Mouse (Mus musculus) retina, postnatal 1 day (tissue): ENCODE data around the gene Ankrd33.
"Not testable (repeated sequence)": the region's sequence is repeated elsewhere in the genome, so short reads cannot be mapped to it uniquely, and the experiment has no call there.

ENCODE experiments used
- DNase-seq: peaks from one replicate; pipeline ENCODE4 v3.0.0-alpha.2; 2012

Gene Ankrd33

GRCm38 (mm10) chr15:101088291-101088690 is 27.3 kb upstream of the Ankrd33 start:
- DNase-seq, result no peak

GRCm38 (mm10) chr15:101091551-101091950 is 24.0 kb upstream of the Ankrd33 start:
- no peak for DNase-seq

- DNase-seq, result peak; percentile 82
Observed at GRCm38 (mm10) chr15:101092121-101092828, 23.3 kb upstream of the Ankrd33 start.

GRCm38 (mm10) chr15:101092829-101093648 is 22.5 kb upstream of the Ankrd33 start:
- DNase-seq, result peak; percentile 95

DNA sequence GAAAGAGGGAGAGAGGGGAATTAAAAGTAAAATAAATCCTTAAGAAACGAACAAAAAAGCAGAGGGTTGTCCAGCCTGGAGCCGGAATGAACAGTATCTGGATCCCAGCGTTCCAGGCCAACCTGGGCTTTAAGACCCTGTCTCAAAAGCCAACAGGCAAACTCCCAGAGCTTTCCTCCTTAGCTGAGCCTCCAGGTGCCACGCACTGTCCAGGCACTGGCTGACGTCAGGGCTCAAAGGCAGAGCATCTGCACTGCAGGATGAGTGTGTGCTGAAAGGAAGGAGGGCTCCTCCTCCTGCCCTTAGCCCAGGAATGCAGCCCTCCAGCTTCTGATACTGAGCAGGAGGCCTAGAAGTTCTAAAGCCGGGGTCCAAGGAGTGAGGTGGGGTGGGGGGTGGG is 21.6 kb upstream of the Ankrd33 start:
- DNase-seq, result peak; percentile 41

- DNase-seq, result no peak
Observed at GRCm38 (mm10) chr15:101094979-101095378, 20.6 kb upstream of the Ankrd33 start.

DNA sequence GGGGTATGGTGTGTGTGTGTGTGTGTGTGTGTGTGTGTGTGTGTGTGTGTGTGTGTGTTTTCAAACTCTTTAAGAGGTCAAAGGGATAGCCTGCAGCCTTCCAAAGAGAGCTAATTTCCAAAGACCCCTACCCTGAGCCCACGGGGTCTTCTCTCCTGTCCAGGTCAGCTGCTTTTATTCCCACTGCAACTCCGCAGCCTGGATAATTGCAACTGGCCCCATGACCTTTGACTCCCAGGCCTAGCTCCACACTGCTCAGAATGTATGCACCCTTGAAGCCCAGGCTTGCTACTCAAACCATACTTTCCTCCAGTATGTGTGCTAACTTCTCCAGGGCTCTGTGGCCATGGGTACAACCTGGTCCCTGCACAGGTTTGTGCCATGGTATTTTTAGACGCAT is 20.2 kb upstream of the Ankrd33 start:
- DNase-seq, result no peak

DNA sequence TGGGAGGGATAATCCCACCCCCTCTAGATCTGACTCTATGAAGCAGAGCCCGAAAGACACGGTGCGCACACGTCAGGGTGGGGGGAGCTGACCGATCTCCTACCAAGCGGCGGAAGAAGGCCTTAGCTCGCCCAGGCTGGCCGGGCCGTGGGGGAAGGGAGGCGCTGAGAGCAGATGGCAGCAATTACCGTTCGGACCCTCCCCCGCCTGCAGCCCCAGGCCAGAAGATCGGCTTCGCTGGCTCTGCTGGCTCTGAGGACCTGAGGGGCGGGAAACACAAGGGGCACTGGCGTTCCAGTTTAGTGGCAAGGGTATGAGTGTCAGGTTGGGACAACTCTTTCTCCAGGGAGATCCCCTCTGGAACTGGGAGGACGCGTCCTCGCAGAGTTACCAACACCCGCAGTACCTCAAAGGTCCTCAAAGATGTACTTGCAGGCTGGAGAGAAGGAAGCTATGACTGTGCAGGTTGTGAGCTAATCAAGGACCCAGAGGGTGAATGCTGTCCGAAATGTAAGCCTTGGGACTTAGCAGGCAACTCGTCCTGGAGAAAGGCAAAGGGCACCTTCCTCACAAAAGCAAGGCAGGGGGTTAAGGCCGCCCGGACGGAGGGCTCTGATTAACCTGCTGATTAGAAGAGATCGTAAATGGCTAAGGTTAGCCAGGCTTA is 17.4 kb upstream of the Ankrd33 start:
- DNase-seq, result peak; percentile 93

GRCm38 (mm10) chr15:101100996-101101395 is 14.6 kb upstream of the Ankrd33 start:
- no peak for DNase-seq

GRCm38 (mm10) chr15:101103605-101104304 is 11.8 kb upstream of the Ankrd33 start:
- no peak for DNase-seq

DNA sequence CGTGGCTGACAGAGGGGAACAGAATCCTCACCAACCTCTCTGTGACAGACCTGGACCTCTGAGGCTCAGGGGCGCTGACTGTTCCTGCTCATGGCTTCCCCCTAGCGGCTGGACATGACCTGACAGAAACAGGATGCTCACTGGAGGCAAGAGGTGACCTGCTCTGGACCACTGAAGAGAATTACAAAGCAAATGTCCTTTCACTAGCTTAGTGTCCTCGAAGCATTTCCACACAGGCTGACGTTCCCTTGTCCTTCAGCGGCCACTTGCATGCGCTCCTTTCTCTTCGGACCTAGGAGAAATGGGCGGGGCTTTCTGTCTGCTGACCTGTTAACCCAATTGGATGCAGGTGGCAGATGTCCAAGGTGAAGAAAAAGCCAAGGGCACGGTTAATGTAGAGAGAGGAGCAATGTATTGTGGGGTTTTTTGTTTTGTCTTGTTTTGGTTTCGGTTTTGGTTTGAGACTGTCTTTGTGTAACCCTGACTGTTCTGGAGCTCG is 10.0 kb upstream of the Ankrd33 start:
- peak; percentile 88 for DNase-seq

DNA sequence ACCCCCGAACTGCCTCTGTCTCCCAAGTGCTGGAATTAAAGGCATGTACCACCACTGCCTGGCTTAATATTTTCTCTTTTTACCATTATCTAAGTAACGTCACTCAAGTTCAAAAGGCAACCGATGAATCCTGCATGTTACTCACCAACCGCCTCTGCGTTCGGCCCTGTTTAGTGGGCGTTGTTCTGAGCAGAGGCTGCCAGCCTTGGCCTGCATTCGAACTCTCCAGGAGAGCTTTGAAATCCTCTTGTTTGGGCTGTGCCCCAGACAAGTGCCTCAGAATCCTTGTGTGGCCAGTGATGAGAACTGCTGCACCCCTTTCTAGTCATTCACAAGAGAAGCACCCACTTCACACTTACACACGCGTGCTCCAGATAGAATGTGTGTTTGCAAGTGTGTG is 9.5 kb upstream of the Ankrd33 start:
- DNase-seq, result no peak

DNA sequence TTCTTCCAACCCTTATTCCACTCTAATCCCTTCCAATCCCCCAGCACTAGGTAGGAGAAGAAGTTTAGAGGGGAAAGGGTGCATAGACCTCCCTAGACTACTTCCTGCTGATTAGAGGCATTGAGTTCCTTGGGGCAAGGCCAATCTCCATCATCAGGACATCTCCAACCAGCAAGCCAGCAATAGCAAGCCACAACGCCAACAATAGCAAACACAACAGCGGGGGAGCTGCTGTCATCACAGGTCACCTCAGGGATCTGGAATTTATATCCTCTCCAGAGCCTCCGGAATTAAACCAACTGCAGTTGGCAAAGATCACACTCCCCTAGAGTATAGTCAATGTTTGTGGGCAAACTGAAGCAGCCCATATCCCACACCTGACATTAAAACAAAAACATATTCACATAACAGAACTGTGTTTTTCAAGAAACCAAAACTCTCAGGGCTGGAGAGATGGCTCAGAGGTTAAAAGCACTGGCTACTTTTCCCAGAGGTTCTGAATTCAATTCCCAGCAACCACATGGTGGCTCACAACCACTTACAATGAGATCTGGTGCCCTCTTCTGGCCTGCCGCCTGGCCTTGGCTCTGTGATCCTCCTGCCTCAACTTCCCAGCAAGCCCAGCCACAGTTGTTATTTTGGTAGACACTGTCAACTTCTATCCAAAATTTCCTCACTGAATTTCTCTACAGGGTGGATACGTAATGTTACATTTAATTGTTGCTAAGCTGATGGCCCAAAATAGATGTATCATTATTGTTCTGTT is 7.5 kb upstream of the Ankrd33 start:
- DNase-seq, result no peak

- no peak for DNase-seq
Observed at GRCm38 (mm10) chr15:101113176-101113575, 2.4 kb upstream of the Ankrd33 start.

DNA sequence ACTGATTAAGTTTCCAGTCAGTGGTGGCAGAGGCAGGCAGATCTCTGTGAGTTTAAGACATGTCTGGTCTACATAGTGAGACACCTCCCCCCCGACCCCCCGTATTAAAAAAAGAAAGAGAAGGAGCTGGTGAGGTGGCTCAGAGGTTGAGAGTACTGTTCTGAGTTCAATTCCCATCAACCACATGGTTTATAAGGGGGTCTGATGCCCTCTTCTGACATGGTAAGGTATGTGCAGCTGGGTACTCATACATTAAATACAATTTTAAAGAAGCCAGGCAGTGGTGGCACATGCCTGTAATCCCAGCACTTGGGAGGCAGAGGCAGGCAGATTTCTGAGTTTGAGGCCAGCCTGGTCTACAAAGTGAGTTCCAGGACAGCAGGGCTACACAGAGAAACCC is 1.8 kb upstream of the Ankrd33 start:
- DNase-seq, result not testable (repeated sequence)

GRCm38 (mm10) chr15:101118399-101119125 is 3.0 kb downstream of the Ankrd33 start:
- peak; percentile 78 for DNase-seq

DNA sequence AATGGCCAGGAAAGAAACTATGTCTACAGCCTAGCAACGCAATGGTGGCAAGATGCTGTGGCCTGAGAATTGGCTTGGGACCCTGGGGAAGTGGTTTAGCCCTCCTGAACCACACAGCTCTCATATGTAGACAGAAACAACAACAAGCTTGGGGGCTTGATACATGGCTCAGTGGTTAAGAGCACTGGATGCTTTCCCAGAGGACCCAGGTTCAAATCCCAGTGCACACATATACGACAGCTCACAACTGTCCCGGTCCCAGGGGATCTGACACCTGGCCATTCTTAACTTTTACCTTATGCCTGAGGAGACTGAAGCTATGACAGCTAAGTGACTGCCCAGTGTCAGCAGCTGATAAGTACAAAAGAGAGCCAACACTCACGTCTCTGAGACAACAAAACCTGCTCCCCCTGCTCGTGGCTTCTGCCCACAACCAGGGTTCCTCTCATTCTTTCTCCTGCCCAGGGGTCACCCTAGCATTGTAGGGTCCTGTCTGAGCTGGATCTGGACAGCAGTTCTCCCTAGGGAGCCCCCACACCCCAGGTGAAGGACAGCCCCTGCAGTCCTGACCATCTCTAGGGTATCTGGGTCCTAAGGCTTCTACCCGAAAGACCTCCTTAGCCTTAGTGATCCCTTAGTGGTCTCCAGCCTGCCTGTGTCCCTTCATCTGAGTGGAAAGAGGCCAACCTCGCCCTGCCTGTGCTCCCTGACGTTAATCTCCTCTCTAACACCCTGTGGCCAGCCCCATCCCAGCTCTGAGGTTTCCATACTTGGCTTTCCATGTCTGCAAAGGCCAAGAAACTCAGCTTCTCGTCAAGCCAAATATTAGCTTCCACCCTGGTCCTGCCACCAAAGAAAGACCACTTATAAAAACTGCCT is 6.1 kb downstream of the Ankrd33 start:
- no peak for DNase-seq

- DNase-seq, result no peak
Observed at GRCm38 (mm10) chr15:101122290-101122589, 6.7 kb downstream of the Ankrd33 start.

DNA sequence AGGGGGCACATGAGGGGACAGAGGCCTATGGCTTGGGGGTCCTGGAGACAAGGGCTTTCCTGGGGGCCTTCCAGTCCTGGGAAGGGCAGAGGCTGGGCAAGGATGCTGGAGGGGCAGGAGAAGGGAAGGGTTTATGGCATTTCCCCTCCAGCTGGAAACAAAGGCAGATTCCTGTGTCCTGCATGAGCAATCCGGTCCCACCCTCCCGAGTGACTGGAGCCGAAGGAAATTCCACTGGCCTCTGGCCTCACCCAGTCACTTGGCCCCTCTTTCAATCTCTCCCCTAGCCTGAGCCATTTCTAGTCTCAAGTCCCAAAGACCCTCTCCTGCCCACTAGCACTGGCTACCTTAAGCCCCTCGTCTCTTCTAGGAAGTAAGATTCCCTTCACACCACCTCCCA is 7.6 kb downstream of the Ankrd33 start:
- no peak for DNase-seq

GRCm38 (mm10) chr15:101125561-101125960 is 10.0 kb downstream of the Ankrd33 start:
- no peak for DNase-seq
